Mouse (Mus musculus): ENCODE results near the gene Gm49368.

Gene Gm49368

GRCm38 (mm10) chr7:128057860-128058259, 4.6 kb upstream of the Gm49368 start:
- DNase-seq, result no peak

GRCm38 (mm10) chr7:128058576-128058975, 3.9 kb upstream of the Gm49368 start:
- DNase-seq, result peak in 1 of 2 experiments; percentile 2

- no peak for DNase-seq
These were observed 3.4 kb upstream of the Gm49368 start for GRCm38 (mm10) chr7:128059091-128059490.

- no peak for DNase-seq
These were observed 813 bp downstream of the Gm49368 start for GRCm38 (mm10) chr7:128063211-128063781.

- DNase-seq, result no peak
These were observed 3.1 kb downstream of the Gm49368 start for GRCm38 (mm10) chr7:128065547-128065946.

GRCm38 (mm10) chr7:128067847-128068246, 5.4 kb downstream of the Gm49368 start:
- peak in 1 of 2 experiments; percentile 10 for DNase-seq

- no peak for DNase-seq
These were observed 7.4 kb downstream of the Gm49368 start for GRCm38 (mm10) chr7:128069844-128070243.

- DNase-seq, result no peak
These were observed 9.3 kb downstream of the Gm49368 start for GRCm38 (mm10) chr7:128071816-128072215.

GRCm38 (mm10) chr7:128080012-128080411, 17.5 kb downstream of the Gm49368 start:
- DNase-seq, result no peak

GRCm38 (mm10) chr7:128089141-128089540, 26.7 kb downstream of the Gm49368 start:
- no peak for DNase-seq

- DNase-seq, result no peak
These were observed 35.7 kb downstream of the Gm49368 start for GRCm38 (mm10) chr7:128098135-128098534.

GRCm38 (mm10) chr7:128100742-128101357, 38.4 kb downstream of the Gm49368 start:
- no peak for DNase-seq

- DNase-seq, result no peak
These were observed 42.8 kb downstream of the Gm49368 start for GRCm38 (mm10) chr7:128105246-128105645.

- no peak for DNase-seq
These were observed 45.0 kb downstream of the Gm49368 start for GRCm38 (mm10) chr7:128107462-128107861.

GRCm38 (mm10) chr7:128110314-128110713, 47.8 kb downstream of the Gm49368 start:
- no peak for DNase-seq

GRCm38 (mm10) chr7:128112131-128112530, 49.6 kb downstream of the Gm49368 start:
- DNase-seq, result no peak

- no peak for DNase-seq
These were observed 52.1 kb downstream of the Gm49368 start for GRCm38 (mm10) chr7:128114371-128115105.

GRCm38 (mm10) chr7:128115211-128115958, 52.9 kb downstream of the Gm49368 start:
- no peak for DNase-seq

- no peak for DNase-seq
These were observed 53.9 kb downstream of the Gm49368 start for GRCm38 (mm10) chr7:128116396-128116795.

GRCm38 (mm10) chr7:128119726-128120490, 57.4 kb downstream of the Gm49368 start:
- DNase-seq, result no peak

- DNase-seq, result no peak
These were observed 66.5 kb downstream of the Gm49368 start, which contains the start of gene Itgax for GRCm38 (mm10) chr7:128128741-128129720. TSS of gene Itgax (plus strand) at chr7:128129547.
